Mouse (Mus musculus) Muller cell, postnatal 12 days (primary cell): ENCODE results near the gene Prpf38b.
A peak's percentile ranks its signal among the peaks of the same experiment; 100 is the strongest.

ENCODE experiments used
- DNase-seq: peaks from one replicate; pipeline ENCODE4 v3.0.0-alpha.2; 2015; ENCODE audit errors: inconsistent ontology term

The Prpf38b gene

DNA sequence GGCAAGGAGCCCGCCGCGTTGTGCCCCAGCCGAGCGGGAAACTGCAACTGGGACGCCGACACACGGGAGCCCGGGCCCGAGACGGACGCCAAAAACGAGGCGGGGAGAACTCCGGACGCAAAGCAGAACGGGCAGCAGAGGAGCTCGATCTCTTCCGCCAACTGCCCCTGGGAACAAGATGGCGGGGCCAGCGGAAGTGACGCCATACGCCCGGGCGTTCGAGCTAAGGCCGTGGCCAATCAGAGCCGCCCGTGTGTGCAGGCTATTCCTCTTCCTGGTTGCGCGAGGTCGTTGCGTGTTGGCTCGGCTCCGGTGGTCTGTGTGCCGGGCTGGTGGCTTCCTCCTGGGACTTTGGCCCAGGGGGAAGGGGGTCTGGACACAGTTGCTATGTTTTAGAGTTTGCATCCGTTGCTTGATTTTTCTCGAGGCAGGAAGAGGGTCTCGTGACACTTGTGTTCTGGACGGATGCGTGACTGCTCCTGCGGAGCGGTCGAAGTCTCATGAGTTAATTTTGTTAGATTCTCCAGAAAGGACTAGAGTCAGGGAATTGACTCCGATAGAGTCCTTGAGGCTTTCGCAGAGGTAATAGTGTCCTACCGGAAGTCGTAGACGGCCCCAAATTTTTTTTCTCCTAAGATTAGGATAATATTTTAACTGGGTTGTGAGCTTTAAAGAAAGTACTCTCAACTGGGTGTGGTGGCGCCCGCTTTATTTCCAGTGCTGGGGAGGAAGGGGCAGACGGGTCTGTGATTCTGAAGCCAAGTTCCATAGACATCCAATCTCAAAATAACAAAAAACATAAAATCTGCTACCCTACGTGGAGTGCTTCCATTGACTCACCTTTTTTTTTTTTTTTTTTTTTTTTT, at the start of gene Prpf38b:
TSS of gene Prpf38b (minus strand) at position 180 of the 866 bp plus-strand sequence.
- DNase-seq, result peak; percentile 95

DNA sequence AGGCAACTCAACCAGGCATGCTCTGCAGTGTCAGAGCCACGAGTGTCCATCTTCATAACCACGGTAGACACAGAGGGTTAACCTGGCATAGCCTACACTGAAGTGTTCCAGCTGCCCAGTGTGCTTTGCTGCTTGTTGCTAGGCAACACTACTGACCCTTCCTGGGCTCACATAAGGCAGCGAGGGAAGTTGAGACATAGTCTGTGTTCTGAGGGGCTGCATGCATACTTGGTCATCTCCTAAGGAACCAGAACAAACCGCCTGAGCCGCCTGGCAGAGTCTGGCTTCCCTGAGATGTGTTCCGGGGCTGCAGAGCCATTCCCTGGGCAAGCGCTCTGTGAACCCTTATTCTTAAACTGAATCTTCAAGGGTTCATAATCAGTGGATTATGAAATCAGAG, 49.7 kb upstream of the Prpf38b start:
- DNase-seq, result no peak

DNA sequence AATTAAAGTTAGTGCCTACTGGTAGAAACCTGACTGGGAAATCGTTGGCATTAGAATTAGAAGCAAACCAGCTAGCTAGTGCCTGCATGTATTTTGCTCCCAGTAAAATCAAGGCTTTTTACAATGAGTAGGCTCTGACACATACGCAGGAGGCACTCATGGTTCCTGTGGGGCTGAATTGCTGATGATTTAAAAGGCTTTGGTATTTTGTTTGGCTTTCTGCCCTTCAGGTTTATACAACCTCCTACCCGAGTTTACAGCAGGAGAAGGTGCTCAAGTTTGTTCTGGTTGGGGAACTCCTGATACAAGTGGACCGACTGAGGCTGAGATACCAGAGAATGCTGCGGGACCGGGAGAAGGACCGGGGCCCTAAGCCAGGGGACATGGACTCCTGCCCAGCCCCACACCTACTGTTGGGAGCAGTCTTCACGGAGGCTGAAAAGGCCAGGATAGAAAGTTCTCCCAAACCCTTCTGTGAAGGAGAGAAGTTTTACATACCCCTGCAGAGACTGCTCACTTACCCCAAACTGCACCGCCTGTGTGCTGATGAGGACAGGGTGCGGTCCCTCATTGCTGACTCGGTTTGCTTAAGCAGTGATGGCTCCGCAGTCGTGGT, 48.3 kb upstream of the Prpf38b start:
- DNase-seq, result no peak

DNA sequence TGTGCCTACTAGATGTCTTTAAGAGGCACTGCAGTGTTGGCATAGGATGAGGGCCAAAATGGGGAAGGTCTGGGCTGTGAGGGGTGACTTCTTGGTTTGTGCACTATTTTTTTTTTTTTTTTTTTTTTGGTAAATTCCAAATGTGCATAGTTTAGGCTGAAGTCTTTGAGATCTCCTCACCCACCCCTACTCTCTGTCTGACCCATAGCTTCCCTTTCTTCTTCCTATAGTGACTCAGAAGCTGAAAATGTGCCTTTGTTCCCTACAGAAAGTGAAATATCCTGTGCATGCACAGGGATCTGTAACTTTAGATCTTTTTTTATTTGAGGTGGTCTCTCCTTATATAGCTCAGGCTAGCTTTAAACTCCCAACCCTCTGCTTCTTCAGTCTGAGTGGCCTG, 46.4 kb upstream of the Prpf38b start:
- DNase-seq, result peak; percentile 65

DNA sequence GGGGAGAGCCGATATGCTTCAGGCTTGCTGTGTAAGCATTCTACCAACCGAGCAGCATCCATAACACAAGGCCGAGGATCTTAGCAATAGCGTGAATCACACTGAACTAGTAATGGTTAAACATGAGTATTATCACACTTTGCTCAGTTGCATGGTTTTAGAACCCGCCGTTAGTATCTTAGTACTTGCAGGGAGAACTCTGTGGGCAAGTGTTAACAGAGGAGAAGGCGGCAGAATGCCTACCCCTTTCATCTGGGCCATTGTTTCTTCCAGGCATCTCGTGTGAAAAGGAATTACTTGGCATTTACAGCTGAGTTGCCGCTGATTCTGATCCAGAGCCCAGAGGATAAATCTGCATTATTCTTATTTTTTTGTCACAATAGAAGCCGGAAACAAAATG, 29.5 kb upstream of the Prpf38b start:
- DNase-seq, result no peak

DNA sequence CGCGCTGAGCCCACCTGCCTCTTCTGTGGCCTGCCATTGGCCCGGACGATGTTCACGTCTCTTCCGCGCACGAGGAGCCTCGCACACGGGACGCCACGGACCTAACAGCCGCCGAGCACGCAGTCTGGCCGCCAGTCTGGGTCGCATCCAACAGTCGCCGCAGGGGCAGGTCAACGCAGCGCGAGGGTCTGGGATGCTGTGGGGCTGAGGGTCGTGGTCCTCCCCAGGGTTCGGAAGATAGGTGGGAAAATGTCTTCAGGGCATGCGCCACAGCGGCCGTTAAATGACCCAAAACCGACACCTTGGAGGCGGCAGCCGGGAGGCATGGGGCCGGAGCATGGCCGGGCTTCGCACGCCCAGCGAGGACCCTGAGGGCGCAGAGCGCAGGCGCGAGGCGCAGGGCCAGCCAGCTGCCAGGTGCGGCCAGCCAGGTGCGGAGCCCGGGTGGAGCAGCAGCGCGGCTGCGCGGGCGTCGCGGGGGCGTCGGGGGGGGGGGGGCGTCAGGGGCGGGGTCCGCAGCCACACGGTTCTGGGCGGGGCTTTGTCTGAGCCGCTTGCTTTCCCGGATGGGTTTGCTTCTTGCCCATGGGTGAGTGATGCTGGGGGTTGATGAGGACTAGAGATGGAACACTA, 28.6 kb upstream of the Prpf38b start, which contains the start of gene Gm9857:
TSS of gene Gm9857 (minus strand) at position 445 of the 633 bp plus-strand sequence.
- no peak for DNase-seq

GRCm38 (mm10) chr3:108939573-108939972, 28.0 kb upstream of the Prpf38b start, which contains the start of gene Henmt1:
TSS of gene Henmt1 (plus strand) at chr3:108939873.
- no peak for DNase-seq

- no peak for DNase-seq
Measured at GRCm38 (mm10) chr3:108938691-108939090, 27.2 kb upstream of the Prpf38b start.

GRCm38 (mm10) chr3:108933557-108933956, 22.0 kb upstream of the Prpf38b start:
- no peak for DNase-seq

DNA sequence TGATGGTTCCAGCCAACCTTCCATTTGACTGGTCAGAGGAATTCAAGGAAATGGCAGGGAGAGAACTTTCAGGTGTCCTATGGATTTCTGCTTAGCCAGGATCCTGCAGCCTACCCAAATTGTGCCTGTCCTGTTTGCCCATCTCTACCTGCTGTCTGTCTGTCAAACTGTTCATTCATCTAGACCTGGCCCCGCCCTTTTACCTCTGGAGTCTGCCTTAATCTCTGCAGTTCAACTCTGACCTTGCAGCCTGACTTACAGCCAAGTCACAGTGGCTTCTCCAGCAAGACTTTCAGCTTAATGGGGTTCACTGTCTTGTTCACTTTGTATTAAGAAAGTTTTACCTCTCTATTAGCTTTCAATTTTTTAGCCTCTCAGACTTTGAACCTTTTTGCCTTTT, 14.8 kb upstream of the Prpf38b start:
- DNase-seq, result no peak

DNA sequence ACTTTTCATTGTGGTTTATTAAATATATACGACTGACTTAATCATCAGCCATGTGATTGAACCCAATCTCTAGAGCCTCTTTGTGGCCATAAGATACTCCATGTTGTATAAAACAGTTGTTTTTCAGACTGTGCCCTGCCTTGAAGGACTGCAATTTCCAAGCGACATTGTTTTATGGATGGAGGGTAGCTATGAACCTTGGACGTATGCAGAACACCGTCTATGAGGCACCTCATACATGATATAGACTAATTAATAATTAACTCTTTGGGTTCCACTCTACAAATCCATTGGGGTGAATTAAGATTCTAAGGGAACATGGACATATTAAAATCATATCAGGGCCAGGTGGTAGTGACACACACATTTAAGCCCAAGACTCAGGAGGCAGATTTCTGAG, 14.2 kb upstream of the Prpf38b start:
- DNase-seq, result no peak

DNA sequence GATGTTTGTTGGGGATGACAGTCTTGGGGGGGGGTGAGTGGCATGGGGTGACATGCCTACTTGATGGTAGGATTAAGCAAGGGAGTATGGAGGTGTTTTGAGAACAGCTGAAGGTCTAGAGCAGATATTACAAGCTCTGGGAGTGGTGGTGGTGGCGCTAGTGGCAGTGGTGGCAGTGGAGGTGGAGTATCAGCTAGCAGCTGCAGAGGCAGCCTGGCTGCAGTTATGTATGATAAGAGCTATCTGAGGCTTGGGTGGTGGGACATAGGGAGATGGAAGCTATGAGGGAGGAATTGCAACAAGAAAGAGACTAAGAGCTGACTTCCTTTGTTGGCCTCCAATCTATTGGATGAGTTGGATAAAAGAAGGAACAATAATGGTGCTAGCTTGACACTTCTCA, 10.3 kb upstream of the Prpf38b start:
- no peak for DNase-seq

DNA sequence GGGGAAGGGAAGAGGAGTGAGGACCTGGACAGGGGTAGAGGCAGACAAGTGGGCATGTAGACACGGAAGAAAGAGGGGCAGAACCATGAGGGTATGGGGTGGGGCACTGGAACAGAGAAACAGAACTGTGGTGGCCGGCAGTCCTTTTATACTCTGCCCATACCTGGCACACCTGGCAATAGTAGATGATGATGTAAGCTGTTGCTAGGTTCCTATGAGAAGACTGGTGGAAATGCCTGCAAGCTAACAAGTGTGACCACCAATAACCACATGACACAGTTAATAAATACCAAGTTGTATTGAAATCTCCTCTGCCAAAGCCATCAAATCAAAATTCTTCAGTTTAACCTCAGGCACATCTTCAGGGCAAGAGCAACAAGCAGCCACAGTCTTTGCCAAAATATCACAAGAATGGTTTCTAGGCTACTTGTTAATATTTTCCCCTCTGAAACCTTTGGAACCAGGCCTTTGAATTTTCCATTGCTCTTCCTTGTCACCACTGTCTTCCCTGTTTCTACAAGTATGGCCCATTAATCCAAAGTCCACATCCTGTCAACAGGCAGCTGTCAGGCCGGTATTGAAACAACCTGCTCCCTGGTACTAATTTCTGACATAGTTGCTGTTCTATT, 9.0 kb upstream of the Prpf38b start:
- no peak for DNase-seq

DNA sequence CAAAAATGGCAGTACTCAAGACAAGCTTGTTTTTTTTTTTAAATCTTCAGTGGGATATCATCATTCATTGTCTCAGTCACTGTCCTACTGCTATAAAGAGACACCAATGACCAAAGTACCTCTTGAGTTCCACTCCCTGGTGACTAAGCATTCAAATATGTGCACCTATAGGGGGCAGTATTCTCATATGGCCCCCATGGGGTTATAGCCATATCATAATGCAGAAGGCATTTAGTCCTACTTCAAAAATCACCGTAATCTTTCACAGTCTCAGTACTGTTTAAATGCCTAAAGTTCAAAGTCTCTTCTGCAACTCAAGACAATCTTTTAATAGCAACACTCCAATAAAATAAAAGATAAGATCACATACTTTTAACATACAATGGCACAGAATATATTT, 7.3 kb upstream of the Prpf38b start:
- DNase-seq, result no peak

GRCm38 (mm10) chr3:108917986-108918385, 6.5 kb upstream of the Prpf38b start:
- DNase-seq, result no peak

DNA sequence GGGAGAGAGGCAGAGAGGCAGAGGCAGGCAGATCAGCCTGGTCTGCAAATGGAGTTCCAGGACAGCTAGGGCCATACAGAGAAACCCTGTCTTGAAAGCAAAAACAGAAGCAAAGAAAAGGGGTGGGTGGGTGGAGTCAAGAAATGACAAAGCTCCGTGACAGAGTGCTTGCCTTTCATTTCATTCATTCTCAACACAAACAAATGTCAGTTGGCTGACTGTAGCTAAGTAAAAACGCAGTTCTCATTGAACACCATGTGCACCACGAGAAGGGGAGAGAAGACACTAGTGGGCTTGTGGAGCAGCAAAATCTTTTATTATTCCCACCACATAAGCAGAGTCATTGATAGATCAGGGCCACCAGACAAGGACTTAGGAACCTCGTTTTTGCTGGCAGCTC, 5.3 kb upstream of the Prpf38b start:
- DNase-seq, result no peak

GRCm38 (mm10) chr3:108915999-108916398, 4.5 kb upstream of the Prpf38b start:
- no peak for DNase-seq

DNA sequence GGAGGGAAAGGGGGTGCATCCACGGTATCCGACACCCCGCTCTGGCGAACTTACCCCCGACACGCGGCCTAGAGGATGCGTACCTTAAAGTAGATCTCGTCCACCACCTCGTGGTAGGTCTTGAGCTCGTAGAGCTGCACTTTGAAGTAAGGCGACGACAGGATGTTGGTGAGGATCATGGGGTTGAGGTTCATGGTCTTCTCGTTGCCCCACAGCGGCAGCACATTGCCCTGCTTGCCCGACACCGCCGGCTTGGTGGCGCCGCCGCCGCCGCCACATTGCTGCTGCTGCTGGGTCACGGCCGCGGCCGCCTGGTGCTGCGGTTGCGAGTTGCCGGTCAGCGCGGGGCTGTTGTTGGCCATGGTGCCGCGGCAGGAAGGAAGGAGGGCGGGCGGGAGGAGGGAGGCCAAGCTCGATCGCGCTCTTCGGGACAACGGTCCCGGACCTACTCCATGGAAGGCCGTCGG, 413 bp downstream of the Prpf38b start:
- DNase-seq, result peak; percentile 90

- peak; percentile 22 for DNase-seq
Measured at GRCm38 (mm10) chr3:108910303-108911080, 1.0 kb downstream of the Prpf38b start.

DNA sequence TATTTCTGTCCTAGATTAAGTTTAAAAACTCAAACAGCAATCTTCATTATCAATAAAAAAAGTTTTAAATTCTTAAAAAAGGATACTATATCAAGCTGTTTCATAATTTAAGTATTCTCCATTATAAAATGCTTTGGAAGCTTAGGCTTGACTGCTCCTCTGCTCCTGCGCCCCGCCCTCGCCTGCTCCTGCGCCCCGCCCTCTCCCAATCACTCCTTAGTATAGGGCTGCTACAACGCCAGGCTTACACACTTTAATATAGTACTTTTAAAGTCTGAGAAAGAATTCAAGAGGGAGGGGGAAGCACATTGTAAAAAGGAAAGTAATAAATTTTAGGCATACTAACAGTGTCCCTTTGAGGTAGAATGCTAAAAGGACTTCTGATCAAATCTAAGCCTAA, 8.6 kb downstream of the Prpf38b start:
- DNase-seq, result no peak

DNA sequence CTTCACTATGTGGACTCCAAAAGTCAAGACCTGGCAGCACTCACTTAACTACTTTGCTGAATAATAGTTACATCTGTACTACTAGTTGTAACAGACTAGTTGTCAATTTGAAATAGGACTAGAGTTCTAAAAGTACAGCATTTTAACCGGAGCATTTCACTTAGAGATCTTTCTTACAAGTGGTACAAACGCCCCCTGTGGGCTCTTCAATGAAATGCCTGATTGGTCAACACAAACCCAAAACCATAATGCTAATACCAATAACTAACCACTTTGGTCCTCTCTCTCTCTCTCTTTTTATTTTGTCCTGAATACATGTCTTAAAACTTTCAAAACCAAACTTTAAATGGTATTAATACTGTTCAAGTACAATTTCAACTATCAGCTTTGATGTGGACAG, 9.5 kb downstream of the Prpf38b start:
- no peak for DNase-seq
